Mouse (Mus musculus) ZHBTc4 (cell line): ENCODE measurements around the gene Tmem60.

Source experiments
- DNase-seq: peaks from one replicate; pipeline ENCODE4 v3.0.0-alpha.2; 2011; ENCODE audit warnings: low read depth, low spot score

Tmem60 gene

DNA sequence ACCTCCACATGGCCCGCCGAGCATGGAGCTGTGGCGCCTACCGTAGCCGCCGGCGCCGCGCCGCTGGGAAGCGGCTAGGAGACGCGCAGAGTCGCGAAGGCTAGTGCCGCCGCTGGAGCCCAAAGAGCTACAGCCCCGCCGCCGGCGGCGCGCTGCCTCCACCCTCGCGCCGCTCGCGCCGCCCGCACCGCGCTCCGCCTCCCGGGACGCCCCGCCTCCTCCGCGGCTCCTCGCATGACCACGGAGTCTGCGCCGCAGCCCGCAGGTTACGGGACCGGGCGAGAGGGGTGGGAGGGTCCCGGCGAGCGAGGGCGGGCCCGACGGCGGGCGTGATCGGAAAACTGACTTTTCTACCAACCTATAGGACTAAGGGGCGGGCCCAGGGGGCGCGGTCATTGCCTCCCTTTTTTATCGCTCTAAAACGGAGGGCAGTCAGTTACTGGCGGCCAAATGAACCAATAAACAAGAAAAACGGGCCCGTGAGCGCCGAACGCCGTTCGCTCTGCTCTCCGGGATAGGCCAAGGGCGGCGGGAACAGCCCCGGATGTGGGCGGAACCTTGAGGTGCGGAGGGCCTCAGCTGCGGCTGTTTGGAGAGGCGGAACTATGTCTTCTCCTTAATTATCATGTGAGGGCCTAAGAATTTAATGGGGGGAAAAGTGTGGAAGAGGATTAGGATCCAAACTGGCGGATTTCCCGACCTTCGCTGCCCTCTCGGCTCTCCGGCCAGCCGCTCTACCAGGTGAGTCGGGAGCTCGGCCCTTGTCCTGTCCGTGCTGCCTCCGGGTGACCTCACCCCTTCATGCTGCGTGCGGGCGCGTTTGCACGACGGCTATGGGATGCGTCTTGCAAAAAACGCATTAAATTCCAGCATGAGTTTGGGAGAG, at the start of gene Tmem60, which contains the start of gene Phtf2:
Gene Tmem60 (plus strand): TSS at position 277 of the 886 bp plus-strand sequence.
Gene Phtf2 (minus strand): TSS at position 210 of the 886 bp plus-strand sequence.
- peak; percentile 99 for DNase-seq

DNA sequence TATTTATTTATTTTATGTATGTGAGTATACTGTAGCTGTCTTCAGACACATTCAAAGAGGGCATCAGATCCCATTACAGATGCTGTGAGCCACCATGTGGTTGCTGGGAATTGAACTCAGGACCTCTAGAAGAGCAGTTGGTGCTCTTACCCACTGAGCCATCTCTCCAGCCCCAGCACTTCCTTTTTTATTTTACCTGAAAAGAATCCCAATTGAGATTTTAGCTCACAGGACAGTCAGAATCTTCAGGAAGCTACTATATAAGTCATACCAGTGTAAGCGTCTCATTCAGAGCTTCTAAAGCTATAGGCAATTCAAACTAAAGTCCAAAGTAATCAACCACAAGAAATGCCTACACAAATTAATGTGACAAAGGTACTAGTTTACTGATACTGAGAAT, 47.6 kb upstream of the Tmem60 start:
- no peak for DNase-seq

DNA sequence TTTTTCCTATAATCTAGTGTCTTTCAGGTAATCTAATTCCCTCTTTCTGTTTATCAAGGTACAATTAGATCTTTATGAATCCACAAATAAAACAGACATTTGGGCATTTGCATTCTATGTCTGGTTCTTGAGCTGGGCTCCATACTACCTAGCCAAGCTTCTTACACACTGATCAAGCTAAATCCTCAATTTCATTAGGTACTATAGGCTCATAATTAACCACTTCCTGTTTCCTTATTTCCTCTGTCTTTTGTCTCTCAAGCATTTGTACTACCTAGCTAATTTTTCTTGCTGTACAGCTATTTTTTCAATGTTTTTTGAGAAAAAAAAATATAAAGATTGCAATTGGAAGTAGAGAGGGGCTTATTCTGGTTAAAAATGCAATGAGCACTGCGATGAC, 44.9 kb upstream of the Tmem60 start:
- no peak for DNase-seq

DNA sequence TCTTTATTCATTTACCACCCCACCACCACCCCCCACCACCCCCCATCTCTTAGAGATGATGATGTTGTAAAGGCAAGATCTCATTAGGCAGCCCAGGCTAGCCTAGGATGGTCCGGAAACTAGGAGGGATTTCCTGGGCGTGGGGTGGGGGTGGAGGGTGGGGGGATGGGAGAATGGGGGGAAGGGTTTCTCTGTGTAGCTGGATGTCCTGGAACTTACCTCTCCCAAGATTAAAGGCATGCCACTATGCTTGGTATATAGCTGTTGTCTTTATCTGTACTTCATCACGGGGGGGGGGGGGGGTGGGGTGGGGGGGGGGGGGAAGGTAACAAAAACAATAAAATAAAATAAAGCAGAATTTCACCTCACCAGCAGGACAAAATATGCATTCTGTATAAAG, 38.6 kb upstream of the Tmem60 start:
- no peak for DNase-seq

DNA sequence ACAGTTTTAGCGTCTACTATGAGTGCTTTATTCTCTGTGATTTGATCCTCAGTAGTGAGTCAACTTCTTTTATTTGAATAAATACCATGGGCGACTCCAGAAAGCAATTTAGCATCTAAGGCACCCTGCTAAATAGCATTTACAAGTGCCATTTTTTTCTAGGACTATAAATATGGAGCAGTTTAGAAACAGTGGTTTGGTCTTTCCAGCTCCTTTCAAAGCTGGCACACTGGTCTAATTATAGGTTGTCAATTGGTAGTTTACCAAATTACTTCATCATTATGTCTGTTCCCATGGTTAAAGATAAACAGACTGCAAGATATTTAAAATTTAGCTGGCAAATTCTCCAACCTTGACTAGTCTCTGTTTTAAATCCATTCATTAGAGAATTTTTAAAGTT, 38.2 kb upstream of the Tmem60 start:
- DNase-seq: no peak

DNA sequence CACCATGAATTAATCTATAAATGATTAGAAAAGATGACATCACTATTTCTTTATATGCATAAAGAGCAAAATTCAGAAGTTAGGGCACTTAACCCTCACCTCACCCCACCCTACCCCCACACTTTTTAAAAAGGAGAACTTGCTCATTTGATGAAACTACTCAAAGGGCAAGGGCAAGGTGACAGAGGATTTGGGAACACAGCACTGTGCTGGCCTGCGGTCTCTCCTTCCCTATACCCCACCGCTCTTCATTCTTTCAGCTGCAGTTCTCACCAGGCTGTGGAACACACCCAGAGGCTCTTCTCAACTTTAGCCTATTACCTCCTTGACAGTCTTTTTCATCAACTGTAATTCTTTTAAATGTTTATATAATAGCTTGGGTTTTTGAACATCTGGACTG, 35.0 kb upstream of the Tmem60 start:
- DNase-seq: no peak

- no peak for DNase-seq
Observed at GRCm38 (mm10) chr5:20855066-20855465, 26.9 kb upstream of the Tmem60 start.

- no peak for DNase-seq
Observed at GRCm38 (mm10) chr5:20858404-20858803, 23.6 kb upstream of the Tmem60 start.

- no peak for DNase-seq
Observed at GRCm38 (mm10) chr5:20860565-20860964, 21.4 kb upstream of the Tmem60 start.

- DNase-seq: no peak
Observed at GRCm38 (mm10) chr5:20861901-20862300, 20.1 kb upstream of the Tmem60 start.

DNA sequence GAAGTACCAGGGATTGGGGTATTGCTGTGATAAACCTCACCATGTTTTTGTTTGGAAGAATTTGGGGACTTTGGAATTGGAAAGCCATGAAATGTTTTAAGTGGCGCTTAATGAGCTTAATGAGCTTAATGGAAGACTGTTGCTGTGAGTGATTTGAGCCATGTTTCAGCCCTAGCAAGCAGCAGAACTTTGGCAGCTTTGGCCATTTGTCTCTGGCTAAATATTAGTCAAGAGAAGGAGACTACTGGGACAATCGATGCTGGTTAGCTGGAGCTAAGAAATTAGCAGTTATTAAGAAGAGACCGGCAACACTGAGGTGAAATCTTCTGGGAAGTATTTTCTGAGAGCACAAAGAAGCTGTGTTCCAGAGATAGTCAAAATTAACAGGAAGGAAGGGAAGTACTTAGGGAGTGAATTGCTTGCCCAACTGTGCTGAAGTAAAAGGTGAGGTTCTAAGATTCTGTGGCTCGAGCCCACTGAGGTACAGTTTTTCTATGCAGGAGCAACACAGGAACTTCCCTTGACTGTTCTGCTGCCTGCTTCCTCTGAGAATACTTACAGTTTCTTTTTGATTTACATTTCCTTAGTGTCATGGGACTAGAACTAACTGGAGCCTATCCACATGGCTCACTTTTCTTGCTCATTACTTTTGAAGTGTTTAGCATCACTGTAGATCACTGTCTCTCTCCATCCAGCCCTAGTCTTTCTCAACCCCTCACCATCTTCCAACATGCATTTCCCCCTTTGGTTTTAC, 17.6 kb upstream of the Tmem60 start:
- DNase-seq: no peak

- no peak for DNase-seq
Observed at GRCm38 (mm10) chr5:20865193-20865755, 16.7 kb upstream of the Tmem60 start.

GRCm38 (mm10) chr5:20873146-20873545, 8.8 kb upstream of the Tmem60 start:
- no peak for DNase-seq

DNA sequence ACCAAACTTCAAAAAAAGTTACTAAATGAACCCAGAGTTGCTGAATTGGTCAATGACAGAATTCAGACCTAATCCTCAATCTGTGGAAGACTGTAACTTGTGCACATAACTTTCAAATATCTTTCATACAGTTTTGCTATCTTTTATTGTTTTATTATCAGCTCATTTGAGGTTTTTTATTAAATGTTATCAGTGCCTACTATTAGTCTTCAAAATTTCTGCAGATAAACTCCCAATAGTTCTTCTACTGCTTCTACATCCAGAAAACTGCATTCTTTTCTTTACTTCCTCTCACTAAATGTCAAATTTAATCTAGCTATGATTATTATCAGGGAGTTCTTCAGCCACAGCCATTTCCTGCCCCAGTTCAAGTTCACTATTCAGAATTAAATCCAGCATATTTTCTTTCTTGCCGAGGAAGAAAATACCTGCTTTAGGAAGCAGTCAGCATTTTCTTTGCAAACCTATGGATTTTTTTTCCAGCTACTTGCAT, 5.0 kb upstream of the Tmem60 start:
- DNase-seq: no peak

DNA sequence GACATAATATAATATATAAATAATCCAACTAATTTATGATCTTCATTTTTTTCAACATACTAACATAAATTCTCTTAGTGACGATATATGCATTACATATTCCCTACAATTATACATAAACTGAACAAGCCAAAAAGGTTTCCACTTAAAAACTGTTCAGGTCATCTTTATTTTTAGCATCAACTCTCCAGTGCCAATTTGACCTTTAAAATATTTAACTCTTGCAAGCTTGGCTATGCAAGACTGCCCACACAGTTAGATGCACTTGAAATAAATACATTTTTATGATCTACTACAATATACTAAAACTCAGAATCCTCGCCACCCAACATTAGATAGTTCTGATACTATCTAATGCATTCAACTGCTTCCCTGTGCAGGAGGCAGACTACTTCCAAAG, 1.6 kb upstream of the Tmem60 start:
- no peak for DNase-seq

GRCm38 (mm10) chr5:20880797-20881775, 905 bp upstream of the Tmem60 start:
- peak; percentile 72 for DNase-seq

GRCm38 (mm10) chr5:20884036-20884620, 2.1 kb downstream of the Tmem60 start:
- peak; percentile 59 for DNase-seq

DNA sequence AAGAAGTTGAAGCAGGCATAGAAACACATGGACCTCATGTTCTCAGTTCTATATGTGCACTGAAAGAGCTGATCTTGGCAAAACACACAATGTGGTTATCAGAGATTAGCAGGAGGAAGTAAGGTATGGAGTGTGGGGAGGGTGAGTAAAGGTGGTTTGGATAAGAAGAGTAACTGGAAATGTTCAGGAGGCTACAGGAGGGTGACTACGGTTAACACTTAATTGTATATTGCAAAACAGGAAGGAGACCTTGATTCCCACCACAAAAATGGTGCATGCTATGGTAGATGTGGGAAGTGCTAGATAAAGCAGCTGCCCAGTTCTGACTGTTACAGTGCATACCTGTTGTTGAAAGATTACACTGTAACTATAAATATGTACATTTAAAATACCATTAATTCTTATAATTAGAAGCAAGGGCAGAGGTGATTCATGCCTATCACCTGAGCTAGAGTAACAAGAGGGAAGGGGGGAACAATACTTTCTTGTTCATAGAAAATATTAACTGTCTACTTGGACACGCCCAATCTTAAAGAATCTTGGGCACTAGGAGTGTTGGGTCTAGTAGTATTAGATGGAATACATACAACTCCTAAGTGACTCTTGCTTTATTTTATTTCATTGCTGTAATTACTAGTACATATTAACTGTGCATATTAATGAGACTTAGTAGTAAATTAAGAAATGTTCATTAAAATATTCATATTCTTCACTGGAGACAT, 15.6 kb downstream of the Tmem60 start:
- no peak for DNase-seq

GRCm38 (mm10) chr5:20904647-20905046, 22.7 kb downstream of the Tmem60 start:
- no peak for DNase-seq

GRCm38 (mm10) chr5:20905437-20905836, 23.4 kb downstream of the Tmem60 start:
- no peak for DNase-seq
